Mouse (Mus musculus) midbrain, embryonic 13.5 days (tissue): ENCODE measurements at regions not wholly inside any gene's neighbourhood (a gene's known extent, or its start where the extent isn't known, plus 50 kb on each side); places are given as distances from the start of the nearest gene placed in this dataset.

ENCODE experiments used
- ATAC-seq: fragments of 200-750 bp; cut with Nextera tagmentation; 2 replicates; pipeline ENCODE4 v1.8.0; 2017; ENCODE audit warnings: mild to moderate bottlenecking, moderate TSS enrichment, moderate library complexity
- H3K27ac ChIP-seq: fragments of 300-500 bp; sonication (generic); 2 replicates; pipeline ENCODE4 v1.5.1; 2015; ENCODE audit warnings: inconsistent platforms, mild to moderate bottlenecking, moderate library complexity
- H3K27me3 ChIP-seq: fragments of 300-500 bp; sonication (generic); 2 replicates; pipeline ENCODE4 v1.6.1; 2015; ENCODE audit warnings: mild to moderate bottlenecking, inconsistent platforms
- H3K36me3 ChIP-seq: fragments of 300-500 bp; sonication (generic); 2 replicates; pipeline ENCODE4 v1.6.1; 2015; ENCODE audit warnings: mild to moderate bottlenecking, inconsistent platforms
- H3K4me1 ChIP-seq: fragments of 300-500 bp; sonication (generic); replicated peaks from 2 replicates; pipeline ENCODE4 v1.6.1; 2015; ENCODE audit warnings: inconsistent platforms
- H3K4me2 ChIP-seq: fragments of 300-500 bp; sonication (generic); replicated peaks from 2 replicates; pipeline ENCODE4 v1.6.1; 2015; ENCODE audit warnings: moderate library complexity, mild to moderate bottlenecking, inconsistent platforms
- H3K4me3 ChIP-seq: fragments of 300-500 bp; sonication (generic); replicated peaks from 2 replicates; pipeline ENCODE4 v1.5.1; 2015; ENCODE audit warnings: mild to moderate bottlenecking, inconsistent platforms
- H3K9ac ChIP-seq: fragments of 300-500 bp; sonication (generic); replicated peaks from 2 replicates; pipeline ENCODE4 v1.6.1; 2015; ENCODE audit warnings: mild to moderate bottlenecking, inconsistent platforms
- H3K9me3 ChIP-seq: fragments of 300-500 bp; sonication (generic); 2 replicates; pipeline ENCODE4 v1.6.1; 2016; ENCODE audit warnings: mild to moderate bottlenecking, inconsistent platforms
- WGBS: fragments of 180-500 bp; shearing (Covaris S2); methylation state at CpG from one replicate; pipeline ENCODE4 v1.1.7; 2015; 5-methylcytosine and 5-hydroxymethylcytosine counted together

GRCm38 (mm10) chr7:95082248-95082647 lies 1088.8 kb upstream of the Tenm4 start:
- H3K27ac ChIP-seq = no peak overlapping the region
- no peak overlapping the region for H3K4me2 ChIP-seq
- H3K9ac ChIP-seq = no peak overlapping the region
- H3K9me3 ChIP-seq = 0 out of 2 replicates have a peak, but pooled peaks cover 4% of the 10 kb centered on the region
- ATAC-seq = no peak
- no peaks in the 10 kb centered on the region for H3K36me3 ChIP-seq
- no peak overlapping the region for H3K4me3 ChIP-seq
- no peaks in the 10 kb centered on the region for H3K4me1 ChIP-seq
- H3K27me3 ChIP-seq = no peaks in the 10 kb centered on the region

GRCm38 (mm10) chr7:95084328-95084727 lies 1086.7 kb upstream of the Tenm4 start:
- H3K9ac ChIP-seq = no peak overlapping the region
- no peak overlapping the region for H3K27ac ChIP-seq
- WGBS = 72% methylated on average over 2 of the region's 2 CpGs
- H3K9me3 ChIP-seq = 0 out of 2 replicates have a peak, but pooled peaks cover 4% of the 10 kb centered on the region
- H3K4me1 ChIP-seq = no peaks in the 10 kb centered on the region
- H3K27me3 ChIP-seq = no peaks in the 10 kb centered on the region
- H3K4me3 ChIP-seq = no peak overlapping the region
- no peak overlapping the region for H3K4me2 ChIP-seq
- no peak for ATAC-seq
- no peaks in the 10 kb centered on the region for H3K36me3 ChIP-seq

GRCm38 (mm10) chr7:95091360-95091759 lies 1079.7 kb upstream of the Tenm4 start:
- Histone ChIP-seq H3K9ac (no peak overlapping the region), H3K4me3 (no peak overlapping the region), H3K4me1 (no peaks in the 10 kb centered on the region), H3K27me3 (no peaks in the 10 kb centered on the region), H3K36me3 (no peaks in the 10 kb centered on the region), H3K27ac (no peak overlapping the region), H3K9me3 (no peaks in the 10 kb centered on the region), H3K4me2 (no peak overlapping the region)
- no peak for ATAC-seq

DNA sequence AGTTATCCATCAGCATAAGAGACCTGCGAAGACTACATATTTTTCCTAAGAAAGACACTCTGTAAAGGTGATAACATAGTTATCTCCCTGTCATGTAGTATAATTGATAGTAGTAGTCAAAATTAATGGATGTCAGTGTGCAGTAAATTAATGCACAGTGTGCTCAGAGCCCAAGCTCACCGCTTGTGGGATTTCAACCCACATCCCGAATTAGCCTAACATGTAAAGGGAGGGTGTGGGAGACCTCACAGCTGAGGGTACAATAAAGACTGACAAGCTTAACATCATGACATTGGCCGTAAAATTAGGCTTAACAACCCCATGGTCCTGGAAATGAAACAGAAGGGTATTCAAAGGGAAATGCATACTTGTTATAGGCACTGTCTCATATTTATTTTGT lies 1042.0 kb upstream of the Tenm4 start:
- Histone ChIP-seq H3K9ac (no peak overlapping the region), H3K36me3 (no peaks in the 10 kb centered on the region), H3K4me1 (peaks cover 2% of the 10 kb centered on the region), H3K27me3 (no peaks in the 10 kb centered on the region), H3K9me3 (no peaks in the 10 kb centered on the region), H3K27ac (no peak overlapping the region), H3K4me2 (no peak overlapping the region), H3K4me3 (no peak overlapping the region)
- WGBS = 59% methylated on average over 4 of the region's 4 CpGs
- peak; percentile 58; the same call in 1 of the 2 replicates for ATAC-seq

GRCm38 (mm10) chr7:95133038-95133437 lies 1038.0 kb upstream of the Tenm4 start:
- Histone ChIP-seq H3K4me3 (no peak overlapping the region), H3K4me1 (peaks cover 9% of the 10 kb centered on the region), H3K9ac (no peak overlapping the region), H3K9me3 (no peaks in the 10 kb centered on the region), H3K27me3 (no peaks in the 10 kb centered on the region), H3K27ac (no peak overlapping the region), H3K36me3 (no peaks in the 10 kb centered on the region), H3K4me2 (no peak overlapping the region)
- 67% methylated on average over 1 of the region's 1 CpGs for WGBS
- no peak for ATAC-seq

DNA sequence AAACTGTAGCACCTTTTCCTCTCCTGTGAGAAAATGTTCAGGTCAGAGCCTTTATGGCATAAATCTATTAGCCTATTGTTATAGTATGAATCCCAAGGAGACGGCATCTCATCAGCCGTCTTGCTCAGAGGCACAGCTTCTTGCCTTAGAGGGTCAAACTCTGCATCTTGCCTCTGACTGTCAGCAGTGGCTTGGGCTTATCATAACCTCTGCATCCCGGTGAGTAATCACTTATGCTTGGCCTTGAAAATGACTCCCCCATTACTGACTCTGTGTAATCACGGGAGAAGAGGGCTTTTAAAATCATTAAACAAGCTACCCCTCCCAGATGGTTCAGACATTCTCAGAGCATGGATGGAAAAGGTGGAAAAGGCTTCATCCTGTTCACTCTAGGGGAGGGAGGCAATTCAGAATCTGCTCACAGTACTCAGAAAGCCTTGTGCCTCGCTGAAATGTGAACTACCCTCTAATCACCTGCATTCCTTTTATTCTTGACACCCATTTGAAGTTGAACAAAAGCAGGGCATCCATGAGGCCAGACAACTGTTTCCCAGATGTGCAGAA lies 1036.9 kb upstream of the Tenm4 start:
- WGBS = 25% methylated on average over 5 of the region's 5 CpGs
- no peak overlapping the region for H3K4me2 ChIP-seq
- H3K4me1 ChIP-seq = peaks cover 9% of the 10 kb centered on the region
- no peak overlapping the region for H3K9ac ChIP-seq
- peak; percentile 66 for ATAC-seq
- H3K9me3 ChIP-seq = no peaks in the 10 kb centered on the region
- H3K36me3 ChIP-seq = no peaks in the 10 kb centered on the region
- H3K4me3 ChIP-seq = no peak overlapping the region
- H3K27ac ChIP-seq = 0 out of 2 replicates have a peak overlapping the region, but pooled peaks have one; percentile 27
- H3K27me3 ChIP-seq = no peaks in the 10 kb centered on the region

DNA sequence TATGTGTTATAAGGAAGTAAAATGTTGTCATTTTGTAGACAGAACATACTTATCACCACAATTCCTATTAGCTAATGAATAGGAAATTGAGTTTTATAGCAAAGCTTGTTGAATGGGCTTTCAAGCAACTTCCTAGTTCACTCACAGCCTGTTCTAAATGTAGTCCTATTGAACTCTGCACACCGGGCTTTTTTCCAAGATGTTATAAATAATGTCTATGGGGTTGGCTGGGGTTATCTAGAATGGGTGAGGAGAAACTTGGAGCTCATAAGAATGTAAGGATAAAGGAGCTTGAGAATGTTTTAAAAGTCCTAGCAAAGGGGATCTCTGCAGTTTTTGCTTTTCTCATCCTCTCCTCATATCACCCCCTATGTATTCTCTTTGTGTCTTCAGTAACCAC lies 1029.3 kb upstream of the Tenm4 start:
- no peak overlapping the region for H3K4me2 ChIP-seq
- 86% methylated on average over 1 of the region's 1 CpGs for WGBS

DNA sequence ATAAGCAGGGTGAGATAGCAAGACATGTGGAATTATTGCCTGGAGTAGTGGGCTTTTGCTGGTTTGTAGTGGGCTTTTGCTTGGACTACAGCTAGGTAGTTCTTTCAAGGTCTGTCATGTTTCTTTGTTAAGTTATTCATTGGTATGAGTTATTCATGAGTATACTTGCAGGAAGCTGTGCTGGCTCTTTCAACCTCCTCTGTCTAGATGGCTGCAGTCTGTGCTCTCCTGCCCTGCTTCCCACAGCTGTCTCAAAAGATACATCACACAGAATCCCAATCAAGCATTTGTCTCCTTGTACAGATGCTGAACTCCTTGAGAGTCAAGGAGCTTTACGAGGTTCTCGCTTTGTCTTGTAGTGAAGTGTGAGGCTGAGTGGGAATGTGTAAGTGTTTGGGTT lies 1028.0 kb upstream of the Tenm4 start:
- H3K9me3 ChIP-seq = no peaks in the 10 kb centered on the region
- ATAC-seq = peak; percentile 63; the same call in 1 of the 2 replicates
- no peaks in the 10 kb centered on the region for H3K36me3 ChIP-seq
- no peak overlapping the region for H3K9ac ChIP-seq
- H3K4me2 ChIP-seq = no peak overlapping the region
- WGBS = 60% methylated on average over 2 of the region's 2 CpGs
- no peak overlapping the region for H3K4me3 ChIP-seq
- H3K4me1 ChIP-seq = peaks cover 4% of the 10 kb centered on the region; the same call in 1 of the 2 replicates
- no peak overlapping the region for H3K27ac ChIP-seq
- no peaks in the 10 kb centered on the region for H3K27me3 ChIP-seq

More for the DNA sequence above, 1029.3 kb upstream of the Tenm4 start:
- ATAC-seq = no peak
- H3K4me1 ChIP-seq = peaks cover 4% of the 10 kb centered on the region; the same call in 1 of the 2 replicates
- H3K27me3 ChIP-seq = no peaks in the 10 kb centered on the region
- no peaks in the 10 kb centered on the region for H3K36me3 ChIP-seq
- no peaks in the 10 kb centered on the region for H3K9me3 ChIP-seq
- no peak overlapping the region for H3K27ac ChIP-seq
- no peak overlapping the region for H3K9ac ChIP-seq
- H3K4me3 ChIP-seq = no peak overlapping the region
